Mouse (Mus musculus): ENCODE results near the gene 2310034C09Rik. TPM values are rescaled to one million over a fixed set of nuclear protein-coding genes. Genes with fewer than 3 reads are reported as not detected.
"Not testable (repeated sequence)": the region's sequence is repeated elsewhere in the genome, so short reads cannot be mapped to it uniquely, and the experiment has no call there.

2310034C09Rik gene
- polyA plus RNA-seq, 1 experiment from 2014 or later, result not detected

- H3K9me3 ChIP-seq (ENCODE audit: low read length), result no peaks in the 10 kb centered on the region
- H3K4me3 ChIP-seq (ENCODE audit: low read depth, low read length), result no peak overlapping the region
- H3K9ac ChIP-seq (replicated peaks), result no peak overlapping the region
- 61% methylated on average over 4 of the region's 4 CpGs for WGBS (ENCODE audit: insufficient replicate concordance)
- TF ChIP-seq CTCF (IDR thresholded peaks at IDR 0.05; ENCODE audit: low read depth) (no peak), EP300 (IDR thresholded peaks at IDR 0.05; ENCODE audit: low read depth) (peak; percentile 69)
- no peak overlapping the region for H3K4me2 ChIP-seq (ENCODE audit: low read depth, low read length)
- DNase-seq, result no peak
- ATAC-seq, result no peak
- no peaks in the 10 kb centered on the region for H3K4me1 ChIP-seq (ENCODE audit: insufficient read depth)
- no peaks in the 10 kb centered on the region for H3K27me3 ChIP-seq (ENCODE audit: insufficient read depth, low read length)
- H3K36me3 ChIP-seq (replicated peaks; ENCODE audit: insufficient read depth, low read length), result no peaks in the 10 kb centered on the region
- H3K27ac ChIP-seq (ENCODE audit: low read depth), result no peak overlapping the region
These were observed 13.8 kb upstream of the 2310034C09Rik start for GRCm38 (mm10) chr16:88744750-88745340.

- Histone ChIP-seq H3K9ac (replicated peaks) (no peak overlapping the region), H3K4me3 (ENCODE audit: low read depth, low read length) (no peak overlapping the region), H3K36me3 (replicated peaks; ENCODE audit: insufficient read depth, low read length) (no peaks in the 10 kb centered on the region), H3K27me3 (ENCODE audit: insufficient read depth, low read length) (no peaks in the 10 kb centered on the region), H3K4me1 (ENCODE audit: insufficient read depth) (no peaks in the 10 kb centered on the region), H3K4me2 (ENCODE audit: low read depth, low read length) (no peak overlapping the region), H3K9me3 (ENCODE audit: low read length) (no peaks in the 10 kb centered on the region), H3K27ac (ENCODE audit: low read depth) (no peak overlapping the region)
- TF ChIP-seq EP300 (IDR thresholded peaks at IDR 0.05; ENCODE audit: low read depth) (no peak), CTCF (IDR thresholded peaks at IDR 0.05; ENCODE audit: low read depth) (no peak)
- DNase-seq (no peak), ATAC-seq (no peak)
- WGBS (ENCODE audit: insufficient replicate concordance), result 68% methylated on average over 4 of the region's 4 CpGs
These were observed 10.7 kb upstream of the 2310034C09Rik start for GRCm38 (mm10) chr16:88747943-88748342.

DNA sequence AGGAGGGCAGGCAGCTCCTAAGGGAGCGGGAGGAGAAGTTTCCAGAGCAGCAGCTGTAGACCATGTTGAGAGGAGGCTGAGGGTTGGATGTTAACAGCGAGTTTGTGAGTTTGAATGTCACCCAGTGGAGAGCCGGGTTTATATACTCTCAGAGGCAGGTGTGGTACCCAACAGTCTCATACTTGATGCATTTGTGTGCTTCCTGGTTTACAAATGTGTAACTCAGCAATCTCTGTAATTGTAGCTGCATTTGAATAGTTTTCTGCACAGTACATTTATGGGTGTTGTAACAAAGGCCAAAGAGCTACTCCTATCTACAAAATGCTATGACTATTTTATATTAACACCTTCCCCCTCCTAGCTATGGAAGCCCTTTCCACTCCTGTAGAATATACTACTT, 7.1 kb upstream of the 2310034C09Rik start, which contains the start of gene Krtap13:
Gene Krtap13, minus strand, starts transcription at position 101 of the 400 bp plus-strand sequence.
- not testable (repeated sequence) for H3K36me3 ChIP-seq (replicated peaks; ENCODE audit: insufficient read depth, low read length); H3K4me3 ChIP-seq (ENCODE audit: low read depth, low read length); H3K27ac ChIP-seq (ENCODE audit: low read depth); H3K4me2 ChIP-seq (ENCODE audit: low read depth, low read length); H3K9me3 ChIP-seq (ENCODE audit: low read length); DNase-seq; H3K27me3 ChIP-seq (ENCODE audit: insufficient read depth, low read length); H3K4me1 ChIP-seq (ENCODE audit: insufficient read depth); ATAC-seq; H3K9ac ChIP-seq (replicated peaks)
- WGBS (ENCODE audit: insufficient replicate concordance), result 75% methylated on average over 3 of the region's 3 CpGs

GRCm38 (mm10) chr16:88774106-88774505, 15.5 kb downstream of the 2310034C09Rik start, which contains the start of gene 2310057N15Rik:
2310057N15Rik (minus strand) TSS chr16:88774206.
- H3K36me3 ChIP-seq (replicated peaks; ENCODE audit: insufficient read depth, low read length), result no peaks in the 10 kb centered on the region
- H3K27ac ChIP-seq (ENCODE audit: low read depth), result no peak within 1 kb of the TSS
- H3K9me3 ChIP-seq (ENCODE audit: low read length), result no peaks in the 10 kb centered on the region
- DNase-seq (no peak), ATAC-seq (no peak)
- no peaks in the 10 kb centered on the region for H3K27me3 ChIP-seq (ENCODE audit: insufficient read depth, low read length)
- H3K4me2 ChIP-seq (ENCODE audit: low read depth, low read length), result no peak within 1 kb of the TSS
- H3K9ac ChIP-seq (replicated peaks), result no peak within 1 kb of the TSS
- no peak within 1 kb of the TSS for H3K4me3 ChIP-seq (ENCODE audit: low read depth, low read length)
- WGBS (ENCODE audit: insufficient replicate concordance), result 74% methylated on average over 2 of the region's 2 CpGs
- no peaks in the 10 kb centered on the region for H3K4me1 ChIP-seq (ENCODE audit: insufficient read depth)
- TF ChIP-seq CTCF (IDR thresholded peaks at IDR 0.05; ENCODE audit: low read depth) (no peak), EP300 (IDR thresholded peaks at IDR 0.05; ENCODE audit: low read depth) (no peak)

DNA sequence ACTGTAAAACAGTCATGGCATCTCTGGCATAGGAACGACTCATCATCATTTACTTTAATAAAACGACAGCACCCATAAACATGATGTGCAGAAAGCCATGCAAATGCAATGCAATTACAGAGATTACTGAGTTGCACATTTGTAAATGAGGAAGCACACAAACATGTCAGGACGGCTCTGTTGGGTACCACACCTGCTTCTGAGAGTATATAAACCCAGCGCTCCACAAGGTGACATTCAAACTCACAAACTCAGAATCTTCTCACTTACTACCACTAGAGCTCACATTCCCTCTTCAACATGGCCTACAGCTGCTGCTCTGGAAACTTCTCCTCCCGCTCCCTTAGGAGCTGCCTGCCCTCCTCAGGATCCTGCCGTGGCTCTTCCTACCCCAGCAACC, 18.9 kb downstream of the 2310034C09Rik start, which contains the start of gene Gm5965:
Gene Gm5965, plus strand, starts transcription at position 301 of the 400 bp plus-strand sequence.
- Histone ChIP-seq H3K4me1 (ENCODE audit: insufficient read depth) (no peaks in the 10 kb centered on the region), H3K27ac (ENCODE audit: low read depth) (no peak within 1 kb of the TSS), H3K9me3 (ENCODE audit: low read length) (no peaks in the 10 kb centered on the region), H3K9ac (replicated peaks) (no peak within 1 kb of the TSS), H3K36me3 (replicated peaks; ENCODE audit: insufficient read depth, low read length) (no peaks in the 10 kb centered on the region), H3K4me2 (ENCODE audit: low read depth, low read length) (no peak within 1 kb of the TSS), H3K4me3 (ENCODE audit: low read depth, low read length) (no peak within 1 kb of the TSS), H3K27me3 (ENCODE audit: insufficient read depth, low read length) (no peaks in the 10 kb centered on the region)
- 80% methylated on average over 5 of the region's 6 CpGs for WGBS (ENCODE audit: insufficient replicate concordance)
- ATAC-seq (no peak), DNase-seq (no peak)
- no peak for TF ChIP-seq EP300 (IDR thresholded peaks at IDR 0.05; ENCODE audit: low read depth)
- no peak for TF ChIP-seq CTCF (IDR thresholded peaks at IDR 0.05; ENCODE audit: low read depth)

DNA sequence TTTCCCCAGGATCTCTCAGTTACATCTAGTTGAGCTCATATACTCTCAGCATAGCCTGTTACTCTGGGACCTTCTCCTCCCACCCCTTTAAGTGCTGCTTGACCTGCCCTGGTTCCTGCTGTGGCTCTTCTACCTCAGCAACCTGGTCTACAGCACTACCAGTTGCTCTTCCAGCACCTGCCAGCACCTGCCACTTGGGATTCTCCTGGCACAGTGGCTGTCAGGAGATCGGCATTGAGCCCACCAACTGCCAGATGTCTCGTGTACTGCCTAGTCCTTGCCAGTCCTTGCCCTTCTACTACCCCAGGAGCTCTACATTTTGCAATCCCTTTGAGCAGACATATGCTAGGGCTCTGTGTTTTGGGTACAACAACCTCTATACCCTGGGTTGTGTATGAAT, 28.1 kb downstream of the 2310034C09Rik start:
- DNase-seq (no peak), ATAC-seq (no peak)
- no peak overlapping the region for H3K27ac ChIP-seq (ENCODE audit: low read depth)
- H3K4me2 ChIP-seq (ENCODE audit: low read depth, low read length), result no peak overlapping the region
- WGBS (ENCODE audit: insufficient replicate concordance), result 65% methylated on average over 2 of the region's 2 CpGs
- H3K9me3 ChIP-seq (ENCODE audit: low read length), result no peaks in the 10 kb centered on the region
- H3K4me3 ChIP-seq (ENCODE audit: low read depth, low read length), result no peak overlapping the region
- no peak overlapping the region for H3K9ac ChIP-seq (replicated peaks)
- H3K36me3 ChIP-seq (replicated peaks; ENCODE audit: insufficient read depth, low read length), result no peaks in the 10 kb centered on the region
- TF ChIP-seq CTCF (IDR thresholded peaks at IDR 0.05; ENCODE audit: low read depth) (no peak), EP300 (IDR thresholded peaks at IDR 0.05; ENCODE audit: low read depth) (no peak)
- H3K4me1 ChIP-seq (ENCODE audit: insufficient read depth), result no peaks in the 10 kb centered on the region
- H3K27me3 ChIP-seq (ENCODE audit: insufficient read depth, low read length), result no peaks in the 10 kb centered on the region

Other genes starting within 250 kb of the 2310034C09Rik start
- 0.09 and 0.13 TPM in 2 replicates for gene Cldn8, start 195.7 kb upstream of the 2310034C09Rik start, polyA plus RNA-seq (2015; fragmentation: Nextera tagmentation; extraction: Ambion mirVana)
- not detected in 2 replicates for gene Krtap24-1, start 146.6 kb upstream of the 2310034C09Rik start, polyA plus RNA-seq (2015; fragmentation: Nextera tagmentation; extraction: Ambion mirVana)
- gene 2310079G19Rik, start 131.2 kb upstream of the 2310034C09Rik start, polyA plus RNA-seq (2015; fragmentation: Nextera tagmentation; extraction: Ambion mirVana), result not detected in 2 replicates
- not detected in 2 replicates for gene Krtap26-1, start 111.1 kb upstream of the 2310034C09Rik start, polyA plus RNA-seq (2015; fragmentation: Nextera tagmentation; extraction: Ambion mirVana)
- not detected in 2 replicates for gene Krtap27-1, start 87.2 kb upstream of the 2310034C09Rik start, polyA plus RNA-seq (2015; fragmentation: Nextera tagmentation; extraction: Ambion mirVana)
- gene 2310061N02Rik, start 50.9 kb upstream of the 2310034C09Rik start, polyA plus RNA-seq (2015; fragmentation: Nextera tagmentation; extraction: Ambion mirVana), result not detected in 2 replicates
- not detected in 2 replicates for gene Krtap13-1, start 30.0 kb upstream of the 2310034C09Rik start, polyA plus RNA-seq (2015; fragmentation: Nextera tagmentation; extraction: Ambion mirVana)
- gene Krtap13, start 7.2 kb upstream of the 2310034C09Rik start, polyA plus RNA-seq (2015; fragmentation: Nextera tagmentation; extraction: Ambion mirVana), result not detected in 2 replicates
- not detected in 2 replicates for gene 2310057N15Rik, start 15.4 kb downstream of the 2310034C09Rik start, polyA plus RNA-seq (2015; fragmentation: Nextera tagmentation; extraction: Ambion mirVana)
- not detected in 2 replicates for gene Gm5965, start 19.0 kb downstream of the 2310034C09Rik start, polyA plus RNA-seq (2015; fragmentation: Nextera tagmentation; extraction: Ambion mirVana)
- gene Gm20741, start 53.4 kb downstream of the 2310034C09Rik start, polyA plus RNA-seq (2015; fragmentation: Nextera tagmentation; extraction: Ambion mirVana), result not detected in 2 replicates
- gene Krtap15, start 61.4 kb downstream of the 2310034C09Rik start, polyA plus RNA-seq (2015; fragmentation: Nextera tagmentation; extraction: Ambion mirVana), result not detected in 2 replicates
- not detected in 2 replicates for gene Krtap14, start 67.3 kb downstream of the 2310034C09Rik start, polyA plus RNA-seq (2015; fragmentation: Nextera tagmentation; extraction: Ambion mirVana)
- gene Krtap19-1, start 110.6 kb downstream of the 2310034C09Rik start, polyA plus RNA-seq (2015; fragmentation: Nextera tagmentation; extraction: Ambion mirVana), result not detected in 2 replicates
- gene Krtap19-2, start 115.4 kb downstream of the 2310034C09Rik start, polyA plus RNA-seq (2015; fragmentation: Nextera tagmentation; extraction: Ambion mirVana), result not detected in 2 replicates
- not detected in 2 replicates for gene Krtap19-3, start 119.2 kb downstream of the 2310034C09Rik start, polyA plus RNA-seq (2015; fragmentation: Nextera tagmentation; extraction: Ambion mirVana)
- not detected in 2 replicates for gene Krtap19-4, start 126.2 kb downstream of the 2310034C09Rik start, polyA plus RNA-seq (2015; fragmentation: Nextera tagmentation; extraction: Ambion mirVana)
- gene Krtap19-5, start 137.6 kb downstream of the 2310034C09Rik start, polyA plus RNA-seq (2015; fragmentation: Nextera tagmentation; extraction: Ambion mirVana), result not detected in 2 replicates
- not detected in 2 replicates for gene Krtap19-9b, start 173.4 kb downstream of the 2310034C09Rik start, polyA plus RNA-seq (2015; fragmentation: Nextera tagmentation; extraction: Ambion mirVana)
- not detected in 2 replicates for gene Krtap16-3, start 204.0 kb downstream of the 2310034C09Rik start, polyA plus RNA-seq (2015; fragmentation: Nextera tagmentation; extraction: Ambion mirVana)

All from liver, postnatal 0 days (tissue).